Mouse (Mus musculus): Measurements from ENCODE around the gene Trmt13.

- TF ChIP-seq CTCF (IDR thresholded peaks at IDR 0.05; ENCODE audit: low read depth, low read length) (no peak), POLR2A (IDR thresholded peaks at IDR 0.05; ENCODE audit: borderline replicate concordance, low read depth, low read length) (no peak)
Measured at GRCm38 (mm10) chr3:116594076-116594727, 20.2 kb downstream of the Trmt13 start.

Data from bone marrow macrophage, adult 2 months (primary cell).